Mouse (Mus musculus): ENCODE measurements around the gene Nepn. TPM values are rescaled to one million over a fixed set of nuclear protein-coding genes. Genes with fewer than 3 reads are reported as not detected.
"Not testable (repeated sequence)": the region's sequence is repeated elsewhere in the genome, so short reads cannot be mapped to it uniquely, and the experiment has no call there.

The Nepn gene
- 27.7 and 29.6 TPM in 2 replicates for polyA plus RNA-seq (2012; rRNA removed)

GRCm38 (mm10) chr10:52388922-52389430 is at the start of gene Nepn:
Gene Nepn (plus strand): TSS chr10:52388972.
- 58% methylated on average over 5 of the region's 5 CpGs for WGBS
- TF ChIP-seq CTCF (conservative IDR thresholded peaks at IDR 0.05; ENCODE audit: insufficient read depth, insufficient read length, low read depth, low read length), result no peak
- no peak for TF ChIP-seq POLR2A (IDR thresholded peaks at IDR 0.05; ENCODE audit: low read depth, low read length)
- Histone ChIP-seq H3K27ac (ENCODE audit: insufficient read depth, low read depth, low read length) (peak within 1 kb of the TSS; percentile 54), H3K27me3 (replicated peaks; ENCODE audit: control insufficient read depth, insufficient read depth, low read length) (no peaks in the 10 kb centered on the region), H3K4me1 (ENCODE audit: control insufficient read depth, insufficient read depth, low read length) (peaks cover 9% of the 10 kb centered on the region; the same call in 1 of the 2 replicates), H3K36me3 (ENCODE audit: control insufficient read depth, insufficient read depth, low read length) (no peaks in the 10 kb centered on the region), H3K4me3 (ENCODE audit: insufficient read depth, low read depth, low read length) (peak within 1 kb of the TSS; percentile 40; the same call in 1 of the 2 replicates)
- no peak for DNase-seq

- H3K36me3 ChIP-seq (ENCODE audit: control insufficient read depth, insufficient read depth, low read length); DNase-seq; H3K4me1 ChIP-seq (ENCODE audit: control insufficient read depth, insufficient read depth, low read length); H3K4me3 ChIP-seq (ENCODE audit: insufficient read depth, low read depth, low read length); H3K27me3 ChIP-seq (replicated peaks; ENCODE audit: control insufficient read depth, insufficient read depth, low read length); H3K27ac ChIP-seq (ENCODE audit: insufficient read depth, low read depth, low read length): not testable (repeated sequence)
- WGBS, result 93% methylated on average over 4 of the region's 4 CpGs
- peak; percentile 36; the same call in 1 of the 2 replicates for TF ChIP-seq CTCF (conservative IDR thresholded peaks at IDR 0.05; ENCODE audit: insufficient read depth, insufficient read length, low read depth, low read length)
Measured at GRCm38 (mm10) chr10:52343324-52343723, 45.4 kb upstream of the Nepn start.

GRCm38 (mm10) chr10:52353184-52353583 is 35.6 kb upstream of the Nepn start:
- Histone ChIP-seq H3K4me1 (ENCODE audit: control insufficient read depth, insufficient read depth, low read length) (no peaks in the 10 kb centered on the region), H3K27me3 (replicated peaks; ENCODE audit: control insufficient read depth, insufficient read depth, low read length) (no peaks in the 10 kb centered on the region), H3K27ac (ENCODE audit: insufficient read depth, low read depth, low read length) (no peak overlapping the region), H3K4me3 (ENCODE audit: insufficient read depth, low read depth, low read length) (no peak overlapping the region), H3K36me3 (ENCODE audit: control insufficient read depth, insufficient read depth, low read length) (peaks cover 11% of the 10 kb centered on the region)
- 71% methylated on average over 9 of the region's 9 CpGs for WGBS
- no peak for TF ChIP-seq POLR2A (IDR thresholded peaks at IDR 0.05; ENCODE audit: low read depth, low read length)
- TF ChIP-seq CTCF (conservative IDR thresholded peaks at IDR 0.05; ENCODE audit: insufficient read depth, insufficient read length, low read depth, low read length), result no peak; the same call in 1 of the 2 replicates
- DNase-seq, result no peak

- H3K4me1 ChIP-seq (ENCODE audit: control insufficient read depth, insufficient read depth, low read length), result no peaks in the 10 kb centered on the region
- H3K4me3 ChIP-seq (ENCODE audit: insufficient read depth, low read depth, low read length), result no peak within 1 kb of the TSS
- H3K27me3 ChIP-seq (replicated peaks; ENCODE audit: control insufficient read depth, insufficient read depth, low read length), result no peaks in the 10 kb centered on the region
- WGBS, result 80% methylated on average over 2 of the region's 2 CpGs
- H3K36me3 ChIP-seq (ENCODE audit: control insufficient read depth, insufficient read depth, low read length), result peaks cover 1% of the 10 kb centered on the region; the same call in 1 of the 2 replicates
- TF ChIP-seq CTCF (conservative IDR thresholded peaks at IDR 0.05; ENCODE audit: insufficient read depth, insufficient read length, low read depth, low read length) (no peak), POLR2A (IDR thresholded peaks at IDR 0.05; ENCODE audit: low read depth, low read length) (no peak)
- DNase-seq, result no peak
- no peak within 1 kb of the TSS for H3K27ac ChIP-seq (ENCODE audit: insufficient read depth, low read depth, low read length)
Measured at GRCm38 (mm10) chr10:52358467-52358866, 30.3 kb upstream of the Nepn start, which contains the start of gene Gm26741. Gene Gm26741 (plus strand): TSS chr10:52358767.

- Histone ChIP-seq H3K27me3 (replicated peaks; ENCODE audit: control insufficient read depth, insufficient read depth, low read length) (no peaks in the 10 kb centered on the region), H3K4me3 (ENCODE audit: insufficient read depth, low read depth, low read length) (no peak overlapping the region), H3K27ac (ENCODE audit: insufficient read depth, low read depth, low read length) (no peak overlapping the region), H3K4me1 (ENCODE audit: control insufficient read depth, insufficient read depth, low read length) (no peaks in the 10 kb centered on the region), H3K36me3 (ENCODE audit: control insufficient read depth, insufficient read depth, low read length) (peaks cover 1% of the 10 kb centered on the region; the same call in 1 of the 2 replicates)
- no peak for DNase-seq
- no peak for TF ChIP-seq POLR2A (IDR thresholded peaks at IDR 0.05; ENCODE audit: low read depth, low read length)
- TF ChIP-seq CTCF (conservative IDR thresholded peaks at IDR 0.05; ENCODE audit: insufficient read depth, insufficient read length, low read depth, low read length), result no peak
- whole genome bisulfite sequencing, result 96% methylated on average over 4 of the region's 4 CpGs
Measured at GRCm38 (mm10) chr10:52360241-52360735, 28.5 kb upstream of the Nepn start.

- no peaks in the 10 kb centered on the region for H3K27me3 ChIP-seq (replicated peaks; ENCODE audit: control insufficient read depth, insufficient read depth, low read length)
- no peak for TF ChIP-seq POLR2A (IDR thresholded peaks at IDR 0.05; ENCODE audit: low read depth, low read length)
- no peak for TF ChIP-seq CTCF (conservative IDR thresholded peaks at IDR 0.05; ENCODE audit: insufficient read depth, insufficient read length, low read depth, low read length)
- 66% methylated on average over 9 of the region's 9 CpGs for WGBS
- H3K4me3 ChIP-seq (ENCODE audit: insufficient read depth, low read depth, low read length), result no peak overlapping the region
- peak; percentile 55 for DNase-seq
- H3K27ac ChIP-seq (ENCODE audit: insufficient read depth, low read depth, low read length), result no peak overlapping the region
- no peaks in the 10 kb centered on the region for H3K4me1 ChIP-seq (ENCODE audit: control insufficient read depth, insufficient read depth, low read length)
- H3K36me3 ChIP-seq (ENCODE audit: control insufficient read depth, insufficient read depth, low read length), result peaks cover 1% of the 10 kb centered on the region; the same call in 1 of the 2 replicates
Measured at GRCm38 (mm10) chr10:52360862-52361609, 27.7 kb upstream of the Nepn start.

GRCm38 (mm10) chr10:52368376-52368775 is 20.4 kb upstream of the Nepn start:
- Histone ChIP-seq H3K4me3 (ENCODE audit: insufficient read depth, low read depth, low read length) (no peak overlapping the region), H3K36me3 (ENCODE audit: control insufficient read depth, insufficient read depth, low read length) (no peaks in the 10 kb centered on the region), H3K27ac (ENCODE audit: insufficient read depth, low read depth, low read length) (no peak overlapping the region), H3K27me3 (replicated peaks; ENCODE audit: control insufficient read depth, insufficient read depth, low read length) (no peaks in the 10 kb centered on the region), H3K4me1 (ENCODE audit: control insufficient read depth, insufficient read depth, low read length) (no peaks in the 10 kb centered on the region; the same call in 1 of the 2 replicates)
- WGBS, result 82% methylated on average over 4 of the region's 4 CpGs
- no peak for DNase-seq
- TF ChIP-seq POLR2A (IDR thresholded peaks at IDR 0.05; ENCODE audit: low read depth, low read length), result no peak
- no peak for TF ChIP-seq CTCF (conservative IDR thresholded peaks at IDR 0.05; ENCODE audit: insufficient read depth, insufficient read length, low read depth, low read length)
